Mouse (Mus musculus) hindbrain, embryonic 11.5 days (tissue): ENCODE measurements around the gene Fcgr1. TPM values are rescaled to one million over a fixed set of nuclear protein-coding genes. Genes with fewer than 3 reads are reported as not detected.

ENCODE experiments used
- ATAC-seq: fragments of 200-750 bp; cut with Nextera tagmentation; 2 replicates; pipeline ENCODE4 v1.8.0; 2017; ENCODE audit warnings: mild to moderate bottlenecking, moderate TSS enrichment, moderate library complexity; ENCODE audit not compliant: low FRiP score
- DNase-seq: peaks from one replicate; pipeline ENCODE4 v3.0.0-alpha.2; 2015; ENCODE audit warnings: low spot score
- H3K27ac ChIP-seq: fragments of 300-500 bp; sonication (generic); 2 replicates; pipeline ENCODE4 v1.5.1; 2014; ENCODE audit warnings: mild to moderate bottlenecking, low read depth, low read length
- H3K27me3 ChIP-seq: fragments of 300-500 bp; sonication (generic); 2 replicates; pipeline ENCODE4 v1.6.1; 2014; ENCODE audit warnings: mild to moderate bottlenecking, low read length, moderate library complexity, mixed read lengths; ENCODE audit not compliant: control insufficient read depth, insufficient read depth
- H3K36me3 ChIP-seq: fragments of 300-500 bp; sonication (generic); 2 replicates; pipeline ENCODE4 v1.6.1; 2014; ENCODE audit warnings: mild to moderate bottlenecking, low read length, moderate library complexity, mixed read lengths; ENCODE audit not compliant: control insufficient read depth, insufficient read depth
- H3K4me1 ChIP-seq: fragments of 300-500 bp; sonication (generic); replicated peaks from 2 replicates; pipeline ENCODE4 v1.6.1; 2014; ENCODE audit warnings: low read length, mixed read lengths; ENCODE audit not compliant: control insufficient read depth, insufficient read depth
- H3K4me2 ChIP-seq: fragments of 300-500 bp; sonication (generic); replicated peaks from 2 replicates; pipeline ENCODE4 v1.6.1; 2014; ENCODE audit warnings: mild to moderate bottlenecking, low read depth, low read length
- H3K4me3 ChIP-seq: fragments of 300-500 bp; sonication (generic); 2 replicates; pipeline ENCODE4 v1.5.1; 2014; ENCODE audit warnings: low read depth, low read length
- H3K9ac ChIP-seq: fragments of 300-500 bp; sonication (generic); 2 replicates; pipeline ENCODE4 v1.6.1; 2014; ENCODE audit warnings: low read depth, low read length
- H3K9me3 ChIP-seq: fragments of 300-500 bp; sonication (generic); 2 replicates; pipeline ENCODE4 v1.6.1; 2016; ENCODE audit warnings: low read length; ENCODE audit not compliant: control insufficient read depth
- WGBS: fragments of 180-500 bp; shearing (Covaris S2); extraction: QIAGEN DNeasy Blood & Tissue Kit; methylation state at CpG from one replicate; pipeline ENCODE4 v1.1.7; 2014; 5-methylcytosine and 5-hydroxymethylcytosine counted together
- polyA plus RNA-seq: library from polyadenylated mRNA; unstranded; fragments of >200 nt; fragmentation: Nextera tagmentation; extraction: Ambion mirVana; gene quantifications from 2 replicates; pipeline ENCODE4 v1.2.1, GENCODE M21; 2014

Fcgr1 gene
- polyA plus RNA-seq, 1 experiment from 2014 or later, result 1.9 TPM

GRCm38 (mm10) chr3:96235836-96236235, 57.9 kb downstream of the Fcgr1 start:
- no peaks in the 10 kb centered on the region for H3K36me3 ChIP-seq
- WGBS, result 58% methylated on average over 3 of the region's 3 CpGs
- H3K4me1 ChIP-seq, result peaks cover 3% of the 10 kb centered on the region; the same call in 1 of the 2 replicates
- no peaks in the 10 kb centered on the region for H3K27me3 ChIP-seq
- H3K27ac ChIP-seq, result no peak overlapping the region
- H3K4me2 ChIP-seq, result no peak overlapping the region
- no peaks in the 10 kb centered on the region for H3K9me3 ChIP-seq
- DNase-seq (no peak), ATAC-seq (no peak)
- H3K9ac ChIP-seq, result no peak overlapping the region
- H3K4me3 ChIP-seq, result no peak overlapping the region

- Histone ChIP-seq H3K4me3 (no peak overlapping the region), H3K36me3 (no peaks in the 10 kb centered on the region), H3K4me2 (no peak overlapping the region), H3K9ac (no peak overlapping the region), H3K9me3 (no peaks in the 10 kb centered on the region), H3K27me3 (no peaks in the 10 kb centered on the region), H3K4me1 (peaks cover 3% of the 10 kb centered on the region; the same call in 1 of the 2 replicates), H3K27ac (no peak overlapping the region)
- DNase-seq, result no peak
- no peak for ATAC-seq
- 91% methylated on average over 2 of the region's 2 CpGs for WGBS
Measured at GRCm38 (mm10) chr3:96234914-96235313, 58.9 kb downstream of the Fcgr1 start.

Other genes with a start within 250 kb of the Fcgr1 start
- 27.4 and 27.9 TPM in 2 replicates for gene Vps45, start 235.5 kb downstream of the Fcgr1 start, polyA plus RNA-seq
- 10.0 and 10.8 TPM in 2 replicates for gene Otud7b, start 189.4 kb downstream of the Fcgr1 start, polyA plus RNA-seq
- gene Mtmr11, start 132.0 kb downstream of the Fcgr1 start, polyA plus RNA-seq, result 14.1 and 16.0 TPM in 2 replicates
- 187 and 199 TPM in 2 replicates for gene Sf3b4, start 121.6 kb downstream of the Fcgr1 start, polyA plus RNA-seq
- 10.8 and 13.0 TPM in 2 replicates for gene Sv2a, start 112.8 kb downstream of the Fcgr1 start, polyA plus RNA-seq
- 73.3 and 77.6 TPM in 2 replicates for gene Bola1, start 74.3 kb downstream of the Fcgr1 start, polyA plus RNA-seq
- gene Hist2h2ab, start 74.1 kb downstream of the Fcgr1 start, polyA plus RNA-seq, result 1.4 and 3.0 TPM in 2 replicates
- 9.6 and 12.7 TPM in 2 replicates for gene Hist2h2ac, start 73.1 kb downstream of the Fcgr1 start, polyA plus RNA-seq
- gene Hist2h2be, start 72.8 kb downstream of the Fcgr1 start, polyA plus RNA-seq, result 7.4 and 7.7 TPM in 2 replicates
- gene Hist2h3c2, start 54.8 kb downstream of the Fcgr1 start, polyA plus RNA-seq, result 8.4 and 10.0 TPM in 2 replicates
- gene Hist2h2aa2, start 53.7 kb downstream of the Fcgr1 start, polyA plus RNA-seq, result 61.8 and 63.0 TPM in 2 replicates
- 11.8 and 14.6 TPM in 2 replicates for gene Hist2h2aa1, start 48.5 kb downstream of the Fcgr1 start, polyA plus RNA-seq
- gene Hist2h3c1, start 47.3 kb downstream of the Fcgr1 start, polyA plus RNA-seq, result 0.64 and 0.90 TPM in 2 replicates
- 4.2 and 5.8 TPM in 2 replicates for gene Hist2h4, start 30.7 kb downstream of the Fcgr1 start, polyA plus RNA-seq
- gene Hist2h3b, start 25.3 kb downstream of the Fcgr1 start, polyA plus RNA-seq, result 61.9 and 71.6 TPM in 2 replicates
- gene Hist2h2bb, start 24.2 kb downstream of the Fcgr1 start, polyA plus RNA-seq, result 15.2 and 16.9 TPM in 2 replicates
- not detected in 2 replicates for gene BC107364, start 158.3 kb upstream of the Fcgr1 start, polyA plus RNA-seq
- gene Hfe2, start 231.2 kb upstream of the Fcgr1 start, polyA plus RNA-seq, result 1.5 and 1.6 TPM in 2 replicates